Mouse (Mus musculus): ENCODE measurements at regions not wholly inside any gene's neighbourhood (a gene's known extent, or its start where the extent isn't known, plus 50 kb on each side); places are given as distances from the start of the nearest gene placed in this dataset.
A peak's percentile ranks its signal among the peaks of the same experiment; 100 is the strongest.

GRCm38 (mm10) chr1:73716901-73717300 lies 407.3 kb downstream of the Tns1 start:
- ATAC-seq (replicated peaks; ENCODE audit: low FRiP score, low read depth) (no peak), DNase-seq (ENCODE audit: low spot score) (peak; percentile 5)
- H3K4me2 ChIP-seq (ENCODE audit: low read length): no peak overlapping the region
- no peaks in the 10 kb centered on the region for H3K4me1 ChIP-seq (replicated peaks; ENCODE audit: insufficient read depth, low read length)
- no peak overlapping the region for H3K9ac ChIP-seq (ENCODE audit: low read depth, low read length)
- no peak for TF ChIP-seq CTCF (IDR thresholded peaks at IDR 0.05; ENCODE audit: low read depth)
- H3K27me3 ChIP-seq (ENCODE audit: insufficient read depth, low read length): no peaks in the 10 kb centered on the region
- no peak overlapping the region for H3K27ac ChIP-seq
- H3K9me3 ChIP-seq (replicated peaks; ENCODE audit: low read length): no peaks in the 10 kb centered on the region
- no peak overlapping the region for H3K4me3 ChIP-seq (replicated peaks; ENCODE audit: low read depth, low read length)
- no peaks in the 10 kb centered on the region for H3K36me3 ChIP-seq (ENCODE audit: insufficient read depth, low read length)

GRCm38 (mm10) chr1:73715571-73715970 lies 408.7 kb downstream of the Tns1 start:
- 72% methylated on average over 2 of the region's 2 CpGs for WGBS
- no peak overlapping the region for H3K27ac ChIP-seq
- ATAC-seq (replicated peaks; ENCODE audit: low FRiP score, low read depth): no peak

GRCm38 (mm10) chr1:73702428-73702842 lies 421.8 kb downstream of the Tns1 start:
- 21% methylated on average over 4 of the region's 4 CpGs for WGBS
- no peaks in the 10 kb centered on the region for H3K9me3 ChIP-seq (replicated peaks; ENCODE audit: low read length)
- ATAC-seq (replicated peaks; ENCODE audit: low FRiP score, low read depth): no peak
- no peaks in the 10 kb centered on the region; the same call in 1 of the 2 replicates for H3K4me1 ChIP-seq (replicated peaks; ENCODE audit: insufficient read depth, low read length)
- H3K27ac ChIP-seq: no peak overlapping the region
- no peak overlapping the region for H3K4me2 ChIP-seq (ENCODE audit: low read length)
- H3K36me3 ChIP-seq (ENCODE audit: insufficient read depth, low read length): no peaks in the 10 kb centered on the region
- TF ChIP-seq CTCF (IDR thresholded peaks at IDR 0.05; ENCODE audit: low read depth): no peak
- no peak for DNase-seq (ENCODE audit: low spot score)
- H3K27me3 ChIP-seq (ENCODE audit: insufficient read depth, low read length): no peaks in the 10 kb centered on the region
- no peak overlapping the region for H3K9ac ChIP-seq (ENCODE audit: low read depth, low read length)
- H3K4me3 ChIP-seq (replicated peaks; ENCODE audit: low read depth, low read length): no peak overlapping the region

More at GRCm38 (mm10) chr1:73715571-73715970, 408.7 kb downstream of the Tns1 start:
- no peak overlapping the region for H3K9ac ChIP-seq (ENCODE audit: low read depth, low read length)
- H3K4me2 ChIP-seq (ENCODE audit: low read length): no peak overlapping the region
- H3K4me1 ChIP-seq (replicated peaks; ENCODE audit: insufficient read depth, low read length): no peaks in the 10 kb centered on the region
- no peaks in the 10 kb centered on the region for H3K9me3 ChIP-seq (replicated peaks; ENCODE audit: low read length)
- no peaks in the 10 kb centered on the region for H3K27me3 ChIP-seq (ENCODE audit: insufficient read depth, low read length)
- no peaks in the 10 kb centered on the region for H3K36me3 ChIP-seq (ENCODE audit: insufficient read depth, low read length)
- peak; percentile 5 for DNase-seq (ENCODE audit: low spot score)
- no peak overlapping the region for H3K4me3 ChIP-seq (replicated peaks; ENCODE audit: low read depth, low read length)
- peak; percentile 37; the same call in 1 of the 2 replicates for TF ChIP-seq CTCF (IDR thresholded peaks at IDR 0.05; ENCODE audit: low read depth)

- Histone ChIP-seq H3K4me3 (replicated peaks; ENCODE audit: low read depth, low read length) (no peak overlapping the region), H3K4me2 (ENCODE audit: low read length) (no peak overlapping the region), H3K27ac (no peak overlapping the region), H3K27me3 (ENCODE audit: insufficient read depth, low read length) (no peaks in the 10 kb centered on the region), H3K9me3 (replicated peaks; ENCODE audit: low read length) (no peaks in the 10 kb centered on the region), H3K9ac (ENCODE audit: low read depth, low read length) (no peak overlapping the region), H3K36me3 (ENCODE audit: insufficient read depth, low read length) (no peaks in the 10 kb centered on the region), H3K4me1 (replicated peaks; ENCODE audit: insufficient read depth, low read length) (no peaks in the 10 kb centered on the region)
- WGBS: 79% methylated on average over 2 of the region's 2 CpGs
- no peak for TF ChIP-seq CTCF (IDR thresholded peaks at IDR 0.05; ENCODE audit: low read depth)
- ATAC-seq (replicated peaks; ENCODE audit: low FRiP score, low read depth) (no peak), DNase-seq (ENCODE audit: low spot score) (no peak)
Measured at GRCm38 (mm10) chr1:73693537-73693936, 430.7 kb downstream of the Tns1 start.

GRCm38 (mm10) chr1:73685734-73686133 lies 438.5 kb downstream of the Tns1 start:
- H3K4me3 ChIP-seq (replicated peaks; ENCODE audit: low read depth, low read length): no peak overlapping the region
- H3K27ac ChIP-seq: no peak overlapping the region
- no peak for TF ChIP-seq CTCF (IDR thresholded peaks at IDR 0.05; ENCODE audit: low read depth)
- no peak for ATAC-seq (replicated peaks; ENCODE audit: low FRiP score, low read depth)
- H3K4me2 ChIP-seq (ENCODE audit: low read length): no peak overlapping the region
- H3K36me3 ChIP-seq (ENCODE audit: insufficient read depth, low read length): no peaks in the 10 kb centered on the region
- no peak overlapping the region for H3K9ac ChIP-seq (ENCODE audit: low read depth, low read length)
- DNase-seq (ENCODE audit: low spot score): peak; percentile 66
- 53% methylated on average over 4 of the region's 4 CpGs for WGBS
- H3K9me3 ChIP-seq (replicated peaks; ENCODE audit: low read length): no peaks in the 10 kb centered on the region
- no peaks in the 10 kb centered on the region for H3K27me3 ChIP-seq (ENCODE audit: insufficient read depth, low read length)
- H3K4me1 ChIP-seq (replicated peaks; ENCODE audit: insufficient read depth, low read length): 0 out of 2 replicates have a peak, but pooled peaks cover 3% of the 10 kb centered on the region

- no peak for ATAC-seq (replicated peaks; ENCODE audit: low FRiP score, low read depth)
- no peaks in the 10 kb centered on the region for H3K27me3 ChIP-seq (ENCODE audit: insufficient read depth, low read length)
- no peak overlapping the region for H3K27ac ChIP-seq
Measured at GRCm38 (mm10) chr1:73685066-73685465, 439.2 kb downstream of the Tns1 start.

GRCm38 (mm10) chr1:73684166-73684565 lies 440.1 kb downstream of the Tns1 start:
- no peak overlapping the region for H3K27ac ChIP-seq
- ATAC-seq (replicated peaks; ENCODE audit: low FRiP score, low read depth) (no peak), DNase-seq (ENCODE audit: low spot score) (no peak)
- H3K4me2 ChIP-seq (ENCODE audit: low read length): no peak overlapping the region
- no peak overlapping the region for H3K4me3 ChIP-seq (replicated peaks; ENCODE audit: low read depth, low read length)
- 92% methylated on average over 5 of the region's 5 CpGs for WGBS
- 0 out of 2 replicates have a peak, but pooled peaks cover 3% of the 10 kb centered on the region for H3K4me1 ChIP-seq (replicated peaks; ENCODE audit: insufficient read depth, low read length)
- no peaks in the 10 kb centered on the region for H3K36me3 ChIP-seq (ENCODE audit: insufficient read depth, low read length)
- no peaks in the 10 kb centered on the region for H3K27me3 ChIP-seq (ENCODE audit: insufficient read depth, low read length)
- no peak overlapping the region for H3K9ac ChIP-seq (ENCODE audit: low read depth, low read length)
- H3K9me3 ChIP-seq (replicated peaks; ENCODE audit: low read length): no peaks in the 10 kb centered on the region
- TF ChIP-seq CTCF (IDR thresholded peaks at IDR 0.05; ENCODE audit: low read depth): no peak

More at GRCm38 (mm10) chr1:73685066-73685465, 439.2 kb downstream of the Tns1 start:
- no peaks in the 10 kb centered on the region for H3K36me3 ChIP-seq (ENCODE audit: insufficient read depth, low read length)
- DNase-seq (ENCODE audit: low spot score): no peak
- 54% methylated on average over 4 of the region's 4 CpGs for WGBS
- no peak overlapping the region for H3K4me3 ChIP-seq (replicated peaks; ENCODE audit: low read depth, low read length)
- 0 out of 2 replicates have a peak, but pooled peaks cover 3% of the 10 kb centered on the region for H3K4me1 ChIP-seq (replicated peaks; ENCODE audit: insufficient read depth, low read length)
- H3K4me2 ChIP-seq (ENCODE audit: low read length): no peak overlapping the region
- TF ChIP-seq CTCF (IDR thresholded peaks at IDR 0.05; ENCODE audit: low read depth): no peak
- no peaks in the 10 kb centered on the region for H3K9me3 ChIP-seq (replicated peaks; ENCODE audit: low read length)
- no peak overlapping the region for H3K9ac ChIP-seq (ENCODE audit: low read depth, low read length)
